Mouse (Mus musculus) heart, adult 2 months (tissue): Measurements from ENCODE around the gene Adam19.
A peak's percentile ranks its signal among the peaks of the same experiment; 100 is the strongest.

Experiments used
- CTCF ChIP-seq: fragments of 200-600 bp; IDR thresholded peaks from 2 replicates; pipeline ENCODE4 v1.8.1; 2022; ENCODE audit warnings: antibody characterized with exemption, mild to moderate bottlenecking, moderate library complexity
- POLR2A ChIP-seq: fragments of 200-500 bp; IDR thresholded peaks from 2 replicates; pipeline ENCODE4 v1.6.1; 2011; ENCODE audit warnings: mild to moderate bottlenecking, low read depth, low read length, control low read depth; ENCODE audit not compliant: insufficient read depth

DNA sequence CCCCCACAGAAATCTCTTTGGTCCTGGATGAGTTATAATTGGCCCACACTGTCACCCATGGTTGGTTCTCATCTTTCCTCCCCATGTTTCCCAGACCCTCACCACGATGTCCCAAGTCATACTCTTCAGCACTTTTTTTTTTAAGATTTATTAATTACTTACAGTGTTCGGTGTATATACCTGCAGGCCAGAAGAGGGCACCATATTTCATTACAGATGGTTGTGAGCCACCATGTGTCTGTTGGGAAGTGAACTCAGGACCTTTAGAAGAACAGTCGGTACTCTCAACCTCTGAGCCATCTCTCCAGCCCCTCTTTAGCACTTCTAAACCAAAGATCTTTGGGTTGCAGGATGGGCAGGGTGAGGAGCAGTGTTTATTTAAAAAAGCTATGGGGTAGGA, 24.3 kb upstream of the Adam19 start:
- no peak for TF ChIP-seq POLR2A
- peak; percentile 46 for TF ChIP-seq CTCF
